Mouse (Mus musculus) hindbrain, embryonic 16.5 days (tissue): ENCODE results near the gene Gpt2. TPM values are rescaled to one million over a fixed set of nuclear protein-coding genes. Genes with fewer than 3 reads are reported as not detected.

Source experiments
- ATAC-seq: fragments of 200-750 bp; cut with Nextera tagmentation; 2 replicates; pipeline ENCODE4 v1.8.0; 2017; ENCODE audit warnings: moderate TSS enrichment, moderate library complexity
- H3K27ac ChIP-seq: fragments of 300-500 bp; sonication (generic); 2 replicates; pipeline ENCODE4 v1.5.1; 2014; ENCODE audit warnings: low read depth, mild to moderate bottlenecking, control low read depth, low read length, moderate library complexity
- H3K27me3 ChIP-seq: fragments of 300-500 bp; sonication (generic); replicated peaks from 2 replicates; pipeline ENCODE4 v1.6.1; 2014; ENCODE audit warnings: low read length; ENCODE audit not compliant: control insufficient read depth, insufficient read depth
- H3K36me3 ChIP-seq: fragments of 300-500 bp; sonication (generic); 2 replicates; pipeline ENCODE4 v1.6.1; 2014; ENCODE audit warnings: mild to moderate bottlenecking, low read length, moderate library complexity, mixed read lengths; ENCODE audit not compliant: control insufficient read depth, insufficient read depth
- H3K4me1 ChIP-seq: fragments of 300-500 bp; sonication (generic); 2 replicates; pipeline ENCODE4 v1.6.1; 2014; ENCODE audit warnings: low read depth, low read length; ENCODE audit not compliant: control insufficient read depth, insufficient read depth
- H3K4me2 ChIP-seq: fragments of 300-500 bp; sonication (generic); 2 replicates; pipeline ENCODE4 v1.6.1; 2014; ENCODE audit warnings: mild to moderate bottlenecking, low read length, control low read depth, moderate library complexity
- H3K4me3 ChIP-seq: fragments of 300-500 bp; sonication (generic); 2 replicates; pipeline ENCODE4 v1.5.1; 2014; ENCODE audit warnings: mild to moderate bottlenecking, low read length, control low read depth, moderate library complexity
- H3K9ac ChIP-seq: fragments of 300-500 bp; sonication (generic); 2 replicates; pipeline ENCODE4 v1.6.1; 2014; ENCODE audit warnings: low read depth, mild to moderate bottlenecking, control low read depth, low read length, moderate library complexity
- H3K9me3 ChIP-seq: fragments of 300-500 bp; sonication (generic); 2 replicates; pipeline ENCODE4 v1.6.1; 2014; ENCODE audit warnings: mild to moderate bottlenecking, low read length, moderate library complexity; ENCODE audit not compliant: control insufficient read depth
- WGBS: fragments of 180-500 bp; shearing (Covaris S2); extraction: QIAGEN DNeasy Blood & Tissue Kit; methylation state at CpG from one replicate; pipeline ENCODE4 v1.1.7; 2014; 5-methylcytosine and 5-hydroxymethylcytosine counted together
- polyA plus RNA-seq: library from polyadenylated mRNA; unstranded; fragments of >200 nt; fragmentation: Nextera tagmentation; extraction: Ambion mirVana; gene quantifications from 2 replicates; pipeline ENCODE4 v1.2.1, GENCODE M21; 2015

The Gpt2 gene
- polyA plus RNA-seq, 1 experiment from 2014 or later = 62.2 TPM

DNA sequence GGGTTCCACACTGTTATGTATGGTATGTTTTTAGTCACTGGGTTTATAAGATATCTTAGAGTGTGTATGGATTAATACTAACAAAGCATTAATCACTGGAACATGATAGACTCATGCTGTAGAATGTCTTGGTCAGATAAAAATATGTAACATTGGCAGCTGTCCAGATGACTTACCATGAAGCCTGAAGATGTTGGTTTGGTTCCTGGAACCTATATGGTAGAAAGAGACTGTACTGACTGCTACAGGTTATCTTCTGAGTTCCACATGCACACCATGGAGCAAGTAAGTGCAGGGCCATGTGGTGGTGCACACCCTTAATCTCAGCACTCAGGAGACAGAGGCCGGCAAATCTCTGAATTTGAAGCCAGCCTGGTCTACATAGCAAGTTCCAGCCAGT is 38.3 kb downstream of the Gpt2 start:
- Histone ChIP-seq H3K27ac (no peak overlapping the region), H3K27me3 (no peaks in the 10 kb centered on the region), H3K9me3 (no peaks in the 10 kb centered on the region), H3K36me3 (peaks cover 9% of the 10 kb centered on the region), H3K4me1 (no peaks in the 10 kb centered on the region), H3K4me3 (no peak overlapping the region), H3K9ac (no peak overlapping the region), H3K4me2 (no peak overlapping the region)
- 93% methylated on average over 1 of the region's 1 CpGs for WGBS
- ATAC-seq = no peak

DNA sequence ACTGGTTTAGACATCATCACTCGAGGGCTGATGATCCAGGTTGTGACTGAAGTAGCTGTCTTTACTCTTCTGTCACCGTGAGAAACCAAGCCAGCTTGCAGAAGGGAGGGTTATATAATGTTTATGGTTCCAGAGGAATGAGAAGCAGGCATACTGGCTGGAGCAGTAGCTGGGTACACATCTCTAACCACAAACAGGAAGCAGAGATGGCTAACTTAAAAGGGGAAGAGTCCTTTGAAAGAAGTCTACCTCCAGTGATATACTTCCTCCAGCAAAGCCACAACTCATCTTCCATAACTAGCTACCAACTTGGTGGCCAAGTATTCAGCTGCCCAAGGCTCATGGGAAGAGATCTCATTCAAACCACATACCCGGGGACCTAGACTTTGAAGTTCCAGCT is 39.1 kb downstream of the Gpt2 start:
- Histone ChIP-seq H3K4me2 (no peak overlapping the region), H3K27ac (no peak overlapping the region), H3K4me1 (no peaks in the 10 kb centered on the region), H3K9me3 (no peaks in the 10 kb centered on the region), H3K9ac (no peak overlapping the region), H3K4me3 (no peak overlapping the region), H3K27me3 (no peaks in the 10 kb centered on the region), H3K36me3 (peaks cover 10% of the 10 kb centered on the region)
- WGBS = 88% methylated on average over 3 of the region's 3 CpGs
- ATAC-seq = no peak

DNA sequence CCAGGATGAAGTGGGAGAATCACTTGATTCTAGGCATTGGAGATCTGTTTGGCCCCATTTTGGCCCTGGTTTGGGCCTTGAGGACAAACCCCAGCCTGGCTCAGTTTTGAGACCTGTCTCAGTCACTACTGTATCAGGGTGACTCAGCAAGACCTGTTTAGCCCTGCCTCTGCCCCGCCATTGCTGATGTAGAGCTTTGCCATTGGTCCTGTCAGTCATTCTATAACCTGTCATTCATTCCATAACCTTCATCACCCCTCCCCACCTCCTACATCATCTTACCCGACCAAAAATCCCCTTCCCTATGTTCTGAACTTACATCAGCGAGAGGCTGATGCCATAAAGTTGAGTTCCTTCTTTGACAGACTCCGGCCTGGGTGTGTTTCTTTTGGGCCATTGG is 40.5 kb downstream of the Gpt2 start:
- Histone ChIP-seq H3K36me3 (peaks cover 9% of the 10 kb centered on the region), H3K9ac (no peak overlapping the region), H3K4me3 (no peak overlapping the region), H3K27ac (no peak overlapping the region), H3K9me3 (no peaks in the 10 kb centered on the region), H3K27me3 (no peaks in the 10 kb centered on the region), H3K4me1 (no peaks in the 10 kb centered on the region), H3K4me2 (no peak overlapping the region)
- 96% methylated on average over 4 of the region's 4 CpGs for WGBS
- no peak for ATAC-seq

DNA sequence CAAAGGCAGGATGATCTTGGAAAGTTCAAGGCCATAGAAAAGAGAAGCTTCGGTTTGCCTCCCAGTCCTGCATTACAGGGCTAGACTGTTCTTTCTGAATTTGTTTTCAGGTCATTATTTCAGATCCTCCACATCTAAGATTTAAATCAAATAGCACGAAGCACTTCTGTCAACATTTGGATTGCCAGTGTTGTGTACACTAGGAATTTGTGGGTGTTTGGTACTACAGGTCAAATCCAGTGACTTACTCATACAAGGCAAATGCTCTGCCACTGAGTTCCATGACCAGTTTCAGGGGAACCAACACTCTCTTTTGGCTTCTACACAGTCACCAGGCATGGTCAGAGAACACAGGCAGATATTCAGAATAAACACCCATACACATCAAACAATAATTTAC is 41.1 kb downstream of the Gpt2 start:
- ATAC-seq = no peak
- H3K36me3 ChIP-seq = peaks cover 14% of the 10 kb centered on the region
- WGBS = 97% methylated on average over 2 of the region's 2 CpGs
- H3K9ac ChIP-seq = no peak overlapping the region
- H3K4me3 ChIP-seq = no peak overlapping the region
- H3K27ac ChIP-seq = no peak overlapping the region
- no peaks in the 10 kb centered on the region for H3K4me1 ChIP-seq
- no peaks in the 10 kb centered on the region for H3K9me3 ChIP-seq
- no peaks in the 10 kb centered on the region for H3K27me3 ChIP-seq
- no peak overlapping the region for H3K4me2 ChIP-seq

DNA sequence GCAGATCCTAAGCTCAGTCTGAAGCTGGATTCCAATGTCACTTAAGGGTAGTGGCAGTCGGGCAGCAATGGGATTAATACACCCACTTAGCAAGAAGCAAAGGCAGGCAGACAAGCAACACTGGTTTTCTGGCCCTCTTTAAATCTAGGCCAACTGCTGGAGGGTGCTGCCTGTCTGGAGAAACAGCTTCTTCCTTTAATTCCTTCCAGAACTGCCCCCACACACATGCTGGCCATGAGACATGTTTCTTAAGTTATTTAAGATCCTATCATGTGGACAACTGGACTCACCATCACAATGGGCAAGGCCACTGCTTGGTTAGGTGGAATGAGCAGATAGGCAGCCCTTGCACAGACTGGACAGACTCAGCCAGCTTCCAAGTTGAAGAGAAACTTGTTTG is 41.8 kb downstream of the Gpt2 start:
- Histone ChIP-seq H3K4me2 (no peak overlapping the region), H3K27me3 (no peaks in the 10 kb centered on the region), H3K36me3 (peaks cover 20% of the 10 kb centered on the region), H3K4me3 (no peak overlapping the region), H3K4me1 (no peaks in the 10 kb centered on the region), H3K27ac (no peak overlapping the region), H3K9ac (no peak overlapping the region), H3K9me3 (no peaks in the 10 kb centered on the region)
- ATAC-seq = no peak
- WGBS = 94% methylated on average over 1 of the region's 1 CpGs

DNA sequence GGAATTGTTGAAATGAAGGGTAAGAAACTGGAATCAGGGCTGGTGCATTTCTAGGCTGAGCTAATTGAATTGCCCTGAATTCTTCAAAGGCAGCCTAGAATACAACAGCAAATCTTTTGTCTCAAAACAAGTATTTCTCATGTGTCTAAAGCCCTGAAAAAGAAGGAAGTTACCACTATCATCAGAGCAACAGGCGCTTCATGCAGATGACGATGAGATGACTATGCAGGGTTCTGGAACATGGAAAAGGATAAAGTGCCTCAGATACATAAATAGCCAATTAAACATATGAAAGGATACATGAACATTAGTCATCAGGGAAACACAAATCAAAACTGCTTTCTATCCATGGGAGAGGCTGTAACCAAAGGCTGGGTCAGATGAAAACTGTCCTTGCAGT is 44.0 kb downstream of the Gpt2 start:
- WGBS = 95% methylated on average over 2 of the region's 2 CpGs
- Histone ChIP-seq H3K27ac (no peak overlapping the region), H3K9me3 (no peaks in the 10 kb centered on the region), H3K27me3 (no peaks in the 10 kb centered on the region), H3K4me1 (no peaks in the 10 kb centered on the region), H3K4me3 (no peak overlapping the region), H3K4me2 (no peak overlapping the region), H3K9ac (no peak overlapping the region), H3K36me3 (peaks cover 27% of the 10 kb centered on the region)
- ATAC-seq = no peak

DNA sequence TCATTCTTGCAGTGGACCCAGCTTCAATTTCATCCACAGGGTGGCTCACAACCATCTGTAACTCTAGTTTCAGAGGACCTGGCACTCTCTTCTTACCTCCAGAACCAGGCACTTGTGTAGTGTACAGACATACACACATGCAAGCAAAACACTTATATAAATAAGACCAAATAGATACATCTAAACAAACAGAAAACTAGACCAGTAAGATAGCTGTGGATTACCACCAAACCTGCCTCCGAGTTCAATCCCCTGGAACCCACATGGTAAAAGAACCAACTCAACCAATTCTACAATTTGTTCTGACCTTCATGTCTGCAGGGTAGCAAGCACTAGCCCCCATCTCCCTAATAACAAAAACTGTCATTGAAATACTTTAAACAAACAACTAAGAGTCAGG is 59.6 kb downstream of the Gpt2 start:
- no peak overlapping the region for H3K27ac ChIP-seq
- no peak for ATAC-seq
- peaks cover 15% of the 10 kb centered on the region for H3K4me1 ChIP-seq
- no peak overlapping the region for H3K9ac ChIP-seq
- no peak overlapping the region for H3K4me3 ChIP-seq
- no peaks in the 10 kb centered on the region for H3K27me3 ChIP-seq
- peaks cover 24% of the 10 kb centered on the region for H3K36me3 ChIP-seq
- H3K9me3 ChIP-seq = no peaks in the 10 kb centered on the region
- H3K4me2 ChIP-seq = no peak overlapping the region
- WGBS = 90% methylated on average over 1 of the region's 1 CpGs

DNA sequence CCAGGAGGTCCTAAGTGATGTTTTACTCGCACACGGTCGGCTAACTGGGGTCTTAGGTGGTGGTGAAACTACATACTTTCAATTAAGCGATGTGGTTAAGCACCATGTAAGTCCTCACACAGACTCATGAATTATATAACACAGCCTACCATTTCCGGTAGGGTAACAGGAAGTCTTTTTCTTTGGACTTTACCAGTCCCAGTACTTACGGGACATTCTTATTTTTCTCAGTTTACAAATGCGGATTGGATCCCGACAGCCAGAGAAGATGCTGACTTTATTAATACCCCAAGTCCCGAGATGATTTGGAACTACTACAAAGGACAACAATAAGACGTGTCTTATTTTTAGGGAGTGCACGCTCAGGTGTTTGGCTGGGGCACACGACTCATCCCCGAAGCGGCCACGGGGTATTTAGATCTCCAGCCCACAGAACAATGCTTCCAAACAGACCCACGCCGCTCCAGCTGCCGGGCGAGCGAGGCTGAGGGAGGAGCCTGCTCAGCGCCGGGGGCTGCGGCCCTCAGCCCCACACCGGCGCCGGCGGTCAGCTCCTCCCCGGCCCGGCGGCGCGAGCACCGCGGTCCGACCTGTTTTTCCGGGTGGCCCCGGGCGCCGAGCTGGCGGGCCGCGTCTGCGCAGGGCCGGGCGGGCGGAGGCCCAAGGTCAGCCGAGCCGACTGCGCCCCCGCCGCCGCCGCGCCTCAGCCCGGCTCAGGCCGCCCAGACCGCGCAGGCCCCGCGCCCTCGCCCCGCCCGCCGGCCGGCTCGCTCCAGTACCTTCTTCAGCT is 62.2 kb downstream of the Gpt2 start:
- WGBS = under 1% methylated on average over 32 of the region's 66 CpGs

DNA sequence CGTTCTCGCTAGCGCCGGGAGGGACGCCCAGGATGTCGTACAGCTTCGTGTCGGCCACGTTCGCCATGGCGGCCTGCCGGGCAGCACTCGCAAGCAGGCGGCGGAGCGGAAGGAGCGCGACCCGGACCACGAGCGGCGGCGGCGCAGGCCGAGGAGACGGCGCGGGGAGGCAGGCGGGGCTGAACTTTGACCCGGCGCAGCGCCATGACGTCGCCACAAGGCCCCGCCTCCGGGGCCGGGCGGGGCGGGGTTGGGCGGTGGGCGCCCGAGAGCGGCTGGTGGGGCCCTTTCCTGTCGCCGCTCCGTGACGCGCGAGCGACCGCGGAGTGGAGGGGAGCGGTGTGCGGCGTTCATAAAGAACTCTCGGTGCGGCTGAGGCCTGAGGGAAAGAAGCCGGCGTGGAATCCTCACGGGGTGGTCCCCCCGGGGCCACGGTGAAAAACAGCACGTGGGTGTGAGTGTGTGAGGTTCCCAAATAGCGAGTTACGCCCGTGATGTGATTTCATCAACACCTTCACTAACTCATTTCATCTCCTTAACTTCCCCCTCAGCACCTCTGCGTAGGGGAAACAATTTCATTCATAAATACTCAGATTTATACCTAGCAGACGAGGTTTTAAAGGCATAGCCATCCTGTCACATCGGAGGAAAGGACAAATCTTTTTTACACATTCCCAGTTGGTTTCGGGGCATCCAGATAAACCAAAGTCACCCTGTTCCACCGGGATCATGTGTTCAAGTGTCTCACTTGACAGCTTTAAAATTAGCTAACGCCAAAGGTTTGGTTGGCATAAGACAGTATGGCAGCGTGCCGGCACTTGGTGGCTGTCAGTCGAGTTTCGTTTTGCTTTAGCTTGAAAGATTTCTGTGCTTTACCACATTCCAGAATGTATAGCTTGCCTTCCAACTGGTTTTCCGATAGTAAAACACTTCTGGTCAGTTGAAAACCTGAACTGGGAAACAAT is 63.1 kb downstream of the Gpt2 start, which contains the start of gene Dnaja2:
Gene Dnaja2, minus strand, starts transcription at position 164 of the 965 bp plus-strand sequence.
- Histone ChIP-seq H3K4me1 (peaks cover 15% of the 10 kb centered on the region), H3K27ac (peak within 1 kb of the TSS; percentile 95), H3K27me3 (no peaks in the 10 kb centered on the region), H3K4me2 (peak within 1 kb of the TSS; percentile 94), H3K9me3 (no peaks in the 10 kb centered on the region), H3K4me3 (peak within 1 kb of the TSS; percentile 98), H3K36me3 (no peaks in the 10 kb centered on the region; the same call in 1 of the 2 replicates), H3K9ac (peak within 1 kb of the TSS; percentile 94)
- peak; percentile 95 for ATAC-seq
- WGBS = under 1% methylated on average over 71 of the region's 77 CpGs

More for the DNA sequence above, 62.2 kb downstream of the Gpt2 start:
- H3K9me3 ChIP-seq = no peaks in the 10 kb centered on the region
- H3K36me3 ChIP-seq = peaks cover 2% of the 10 kb centered on the region; the same call in 1 of the 2 replicates
- peak overlapping the region; percentile 94 for H3K9ac ChIP-seq
- no peaks in the 10 kb centered on the region for H3K27me3 ChIP-seq
- peak overlapping the region; percentile 92 for H3K4me2 ChIP-seq
- ATAC-seq = peak; percentile 93
- peak overlapping the region; percentile 98 for H3K4me3 ChIP-seq
- peaks cover 15% of the 10 kb centered on the region for H3K4me1 ChIP-seq
- H3K27ac ChIP-seq = peak overlapping the region; percentile 95
